25 mouse cellular contexts compared by ENCODE assay signal in genomic region chr2:153334281-153334680, GRCm38 (mm10). TPM values are rescaled to one million over a fixed set of nuclear protein-coding genes. Genes with fewer than 3 reads are reported as not detected.
DNase-seq lines count a peak whose midpoint lies in the region; ATAC-seq and TF ChIP-seq lines count a peak whose summit lies in the region.
"Had no signal": no experiment of that assay in that cellular context is flagged by ENCODE, and none has a peak within 500 bp of the region (broad histone marks: within the 10 kb centered on the region; RNA-seq: fewer than 3 reads in every experiment).

No protein-coding gene starts in this region.

- H3K9me3 ChIP-seq in heart, embryonic 13.5 days, result no peaks in the 10 kb centered on the region
- H3K9me3 ChIP-seq in lung, postnatal 0 days (ENCODE audit: low read length), result no peaks in the 10 kb centered on the region
- H3K9me3 ChIP-seq in liver, embryonic 14.5 days (ENCODE audit: control insufficient read depth, low read length), result no peaks in the 10 kb centered on the region
- H3K9me3 ChIP-seq: embryonic facial prominence, embryonic 10.5 days; embryonic facial prominence, embryonic 15.5 days; forebrain, embryonic 12.5 days; limb, embryonic 15.5 days; lung, embryonic 15.5 days had no signal

- WGBS in heart, embryonic 13.5 days, result 65% methylated on average over 3 of the region's 3 CpGs
- WGBS in lung, postnatal 0 days, result 78% methylated on average over 3 of the region's 3 CpGs
- 17% methylated on average over 3 of the region's 3 CpGs for WGBS in liver, embryonic 14.5 days (ENCODE audit: insufficient replicate concordance)

- peaks cover 35% of the 10 kb centered on the region for H3K4me1 ChIP-seq in heart, embryonic 13.5 days
- H3K4me1 ChIP-seq in lung, postnatal 0 days (ENCODE audit: insufficient read depth, low read depth, low read length), result peaks cover 8% of the 10 kb centered on the region; the same call in 1 of the 2 replicates
- peaks cover 3 to 31% of the 10 kb centered on the region in 2 experiments; a peak in 3 of 4 replicates for H3K4me1 ChIP-seq in liver, embryonic 14.5 days (replicated peaks; ENCODE audit: control insufficient read depth in 2 of 2, insufficient read depth in 2 of 2, low read length in 1 of 2)
- H3K4me1 ChIP-seq: embryonic facial prominence, embryonic 15.5 days; forebrain, embryonic 12.5 days had no signal

- peaks cover 36% of the 10 kb centered on the region for H3K36me3 ChIP-seq in heart, embryonic 13.5 days
- peaks cover 11% of the 10 kb centered on the region for H3K36me3 ChIP-seq in lung, postnatal 0 days (ENCODE audit: insufficient read depth, low read length)
- H3K36me3 ChIP-seq in liver, embryonic 14.5 days (replicated peaks; ENCODE audit: control insufficient read depth, insufficient read depth, low read depth), result no peaks in the 10 kb centered on the region

- DNase-seq in heart, postnatal 14 days, result no peak
- DNase-seq in lung, postnatal 0 days (ENCODE audit: low spot score), result no peak
- no peak for DNase-seq in lung, postnatal 36 days
- DNase-seq in liver, embryonic 14.5 days (ENCODE audit: low read depth in 3 of 3, low spot score in 3 of 3), result no peak
- DNase-seq in kidney, adult 8-10 months, result no peak
- DNase-seq in layer of hippocampus, postnatal 36 days, result no peak
- DNase-seq: adrenal gland, adult 2 months; cerebellum, adult 8-10 months; cerebellum, postnatal 25 days; forebrain, postnatal 0 days; left cerebral cortex, postnatal 4 days; midbrain, embryonic 14.5 days; right cerebral cortex, adult 18-20 months; spleen, adult 18-20 months had no signal

- no peak for TF ChIP-seq CTCF in lung, postnatal 0 days (IDR thresholded peaks at IDR 0.05)
- no peak for TF ChIP-seq CTCF in liver, embryonic 14.5 days (IDR thresholded peaks at IDR 0.05; ENCODE audit: low read depth)

- intact Hi-C loops in heart, postnatal 14 days (cut with DNase I), result no loop called here

- no peak overlapping the region for H3K9ac ChIP-seq in heart, embryonic 13.5 days
- H3K9ac ChIP-seq in lung, postnatal 0 days (replicated peaks; ENCODE audit: low read depth), result no peak overlapping the region
- no peak overlapping the region for H3K9ac ChIP-seq in liver, embryonic 14.5 days (replicated peaks)
- H3K9ac ChIP-seq: embryonic facial prominence, embryonic 15.5 days; forebrain, embryonic 12.5 days; forebrain, postnatal 0 days; hindbrain, embryonic 14.5 days; limb, embryonic 15.5 days; lung, embryonic 15.5 days had no signal

- H3K27me3 ChIP-seq in heart, embryonic 13.5 days (replicated peaks), result no peaks in the 10 kb centered on the region
- H3K27me3 ChIP-seq in lung, postnatal 0 days (replicated peaks; ENCODE audit: insufficient read depth, low read length), result no peaks in the 10 kb centered on the region
- no peaks in the 10 kb centered on the region for H3K27me3 ChIP-seq in liver, embryonic 14.5 days (ENCODE audit: control insufficient read depth, insufficient read depth, low read length)
- H3K27me3 ChIP-seq: CH12.LX; embryonic facial prominence, embryonic 15.5 days; forebrain, embryonic 12.5 days; limb, embryonic 15.5 days; lung, embryonic 15.5 days had no signal

- no peak for TF ChIP-seq EP300 in lung, postnatal 0 days (IDR thresholded peaks at IDR 0.05)
- TF ChIP-seq EP300 in liver, embryonic 14.5 days (IDR thresholded peaks at IDR 0.05; ENCODE audit: low read depth), result peak; percentile 85

- H3K4me2 ChIP-seq in heart, embryonic 13.5 days, result no peak overlapping the region
- H3K4me2 ChIP-seq in lung, postnatal 0 days (replicated peaks; ENCODE audit: low read depth, low read length), result no peak overlapping the region
- H3K4me2 ChIP-seq in liver, embryonic 14.5 days (ENCODE audit: low read depth), result no peak overlapping the region
- H3K4me2 ChIP-seq: embryonic facial prominence, embryonic 15.5 days; forebrain, embryonic 12.5 days; hindbrain, embryonic 14.5 days; limb, embryonic 15.5 days; lung, embryonic 15.5 days had no signal

- H3K27ac ChIP-seq in heart, embryonic 13.5 days (replicated peaks), result 0 out of 2 replicates have a peak overlapping the region, but pooled peaks have one; percentile 12
- H3K27ac ChIP-seq in lung, postnatal 0 days (ENCODE audit: low read length), result peak overlapping the region; percentile 43; the same call in 1 of the 2 replicates
- no peak overlapping the region for H3K27ac ChIP-seq in liver, embryonic 14.5 days
- H3K27ac ChIP-seq: embryonic facial prominence, embryonic 10.5 days; embryonic facial prominence, embryonic 15.5 days; forebrain, embryonic 12.5 days; hindbrain, embryonic 14.5 days; limb, embryonic 15.5 days; lung, embryonic 15.5 days had no signal

- ATAC-seq in heart, embryonic 13.5 days (ENCODE audit: extremely low read depth, insufficient number of reproducible peaks, low FRiP score, low TSS enrichment), result no peak
- ATAC-seq in lung, postnatal 0 days, result no peak
- ATAC-seq in liver, embryonic 14.5 days (ENCODE audit: insufficient read depth), result peak; percentile 82
- ATAC-seq in megakaryocyte-erythroid progenitor cell, adult 5-6 weeks (replicated peaks; ENCODE audit: low FRiP score, low TSS enrichment, poor library complexity, severe bottlenecking), result peak; percentile 75
- ATAC-seq: activated CD4-positive, CD25-positive, alpha-beta regulatory T cell, adult 4 months; forebrain, postnatal 0 days; intestine, postnatal 0 days had no signal

- no peak overlapping the region for H3K4me3 ChIP-seq in heart, embryonic 13.5 days
- H3K4me3 ChIP-seq in lung, postnatal 0 days (ENCODE audit: low read depth, low read length), result no peak overlapping the region
- H3K4me3 ChIP-seq in liver, embryonic 14.5 days (ENCODE audit: insufficient read depth in 1 of 2, low read depth in 2 of 2, low read length in 2 of 2), result no peak overlapping the region
- H3K4me3 ChIP-seq: embryonic facial prominence, embryonic 10.5 days; embryonic facial prominence, embryonic 15.5 days; forebrain, embryonic 12.5 days; limb, embryonic 15.5 days; lung, embryonic 15.5 days had no signal

RNA-seq across cellular contexts. Expression of gene Asxl1, which starts 11.3 kb away (rescaled TPM):
- 6.4 and 6.8 TPM in 2 replicates for polyA plus RNA-seq in heart, embryonic 13.5 days (2015; fragmentation: Nextera tagmentation; extraction: Ambion mirVana)
- 10 to 100 TPM; 22.1 to 22.6 TPM for total RNA-seq in heart, postnatal 14 days (2021)
- polyA plus RNA-seq in lung, postnatal 0 days (2015; fragmentation: Nextera tagmentation; extraction: Ambion mirVana), result 10.3 and 12.1 TPM in 2 replicates
- polyA plus RNA-seq in liver, embryonic 14.5 days (2012; rRNA removed), result 6.4 and 7.7 TPM in 2 replicates
- polyA plus RNA-seq in liver, embryonic 14.5 days (2014; fragmentation: Nextera tagmentation; extraction: Ambion mirVana), result 6.4 and 6.5 TPM in 2 replicates
- total RNA-seq in megakaryocyte-erythroid progenitor cell, adult 5-6 weeks (2014; fragmentation: Nextera tagmentation), result 51.5 and 58.9 TPM in 2 replicates
- 27.3 and 32.2 TPM in 2 replicates for total RNA-seq in megakaryocyte-erythroid progenitor cell, adult 5-6 weeks (2017)
- 10 to 100 TPM; 32.1 to 32.6 TPM for total RNA-seq in layer of hippocampus, postnatal 36 days (2021)

RNA-seq across cellular contexts. Expression of gene Kif3b, which starts 43.1 kb away (rescaled TPM):
- polyA plus RNA-seq in heart, embryonic 13.5 days (2015; fragmentation: Nextera tagmentation; extraction: Ambion mirVana), result 4.0 and 4.8 TPM in 2 replicates
- total RNA-seq in heart, postnatal 14 days (2021), result 10 to 100 TPM in 1 of 2 experiments, 1 to 10 TPM in 1; 9.7 to 10.1 TPM
- 4.7 and 5.2 TPM in 2 replicates for polyA plus RNA-seq in lung, postnatal 0 days (2015; fragmentation: Nextera tagmentation; extraction: Ambion mirVana)
- 2.0 and 2.5 TPM in 2 replicates for polyA plus RNA-seq in liver, embryonic 14.5 days (2012; rRNA removed)
- polyA plus RNA-seq in liver, embryonic 14.5 days (2014; fragmentation: Nextera tagmentation; extraction: Ambion mirVana), result 1.4 and 1.8 TPM in 2 replicates
- total RNA-seq in megakaryocyte-erythroid progenitor cell, adult 5-6 weeks (2014; fragmentation: Nextera tagmentation), result 10.2 and 10.5 TPM in 2 replicates
- total RNA-seq in megakaryocyte-erythroid progenitor cell, adult 5-6 weeks (2017), result 8.6 and 10.3 TPM in 2 replicates
- total RNA-seq in layer of hippocampus, postnatal 36 days (2021), result 10 to 100 TPM; 55.6 to 58.0 TPM

Comparison
In these comparisons a context has a peak if more than half of its experiments do, and no peak if none do; other contexts are left out.
1. ATAC-seq: peak in liver, embryonic 14.5 days (single experiment) and megakaryocyte-erythroid progenitor cell, adult 5-6 weeks (single experiment); none in heart, embryonic 13.5 days (single experiment) and lung, postnatal 0 days (single experiment).
2. RNA of gene Kif3b, which starts 43.1 kb away (total RNA-seq): 55.6 to 58.0 TPM in layer of hippocampus, postnatal 36 days; 8.6 to 10.5 TPM in megakaryocyte-erythroid progenitor cell, adult 5-6 weeks and 9.7 to 10.1 TPM in heart, postnatal 14 days; every median in the first group is over 4 times any median in the second.